Mouse (Mus musculus) heart, embryonic 14.5 days (tissue): Measurements from ENCODE around the gene Ltbp1. TPM values are rescaled to one million over a fixed set of nuclear protein-coding genes. Genes with fewer than 3 reads are reported as not detected.

ENCODE experiments used
- ATAC-seq: fragments of 200-750 bp; cut with Nextera tagmentation; 2 replicates; pipeline ENCODE4 v1.8.0; 2017; ENCODE audit warnings: low read depth, moderate TSS enrichment; ENCODE audit not compliant: insufficient number of reproducible peaks, insufficient read depth, low FRiP score
- H3K27ac ChIP-seq, 2 experiments: fragments of 200-500 bp in 1 of 2; fragments of 300-500 bp in 1 of 2; sonication (generic) in 1 of 2; replicated peaks in 1 of 2; 2 replicates each; pipeline ENCODE4 v1.5.1; 2012 to 2014; ENCODE audit warnings: low read depth in 2 of 2, low read length in 2 of 2, control low read depth in 1 of 2, mild to moderate bottlenecking in 1 of 2, mixed read lengths in 1 of 2; ENCODE audit not compliant: control insufficient read depth in 1 of 2, insufficient read depth in 1 of 2
- H3K27me3 ChIP-seq: fragments of 300-500 bp; sonication (generic); 2 replicates; pipeline ENCODE4 v1.6.1; 2014; ENCODE audit warnings: mild to moderate bottlenecking, low read length, control low read depth; ENCODE audit not compliant: control insufficient read depth, insufficient read depth
- H3K36me3 ChIP-seq: fragments of 300-500 bp; sonication (generic); 2 replicates; pipeline ENCODE4 v1.6.1; 2014; ENCODE audit warnings: mild to moderate bottlenecking, control low read depth, low read length, mixed read lengths; ENCODE audit not compliant: control insufficient read depth, insufficient read depth
- H3K4me1 ChIP-seq, 2 experiments: fragments of 200-500 bp in 1 of 2; fragments of 300-500 bp in 1 of 2; sonication (generic) in 1 of 2; 2 replicates each; pipeline ENCODE4 v1.6.1; 2012 to 2014; ENCODE audit warnings: low read length in 2 of 2, control low read depth in 1 of 2, mixed read lengths in 1 of 2; ENCODE audit not compliant: control insufficient read depth in 2 of 2, insufficient read depth in 2 of 2
- H3K4me2 ChIP-seq: fragments of 300-500 bp; sonication (generic); 2 replicates; pipeline ENCODE4 v1.6.1; 2014; ENCODE audit warnings: mild to moderate bottlenecking, low read length
- H3K4me3 ChIP-seq, 2 experiments: fragments of 200-500 bp in 1 of 2; fragments of 300-500 bp in 1 of 2; sonication (generic) in 1 of 2; 2 replicates each; pipeline ENCODE4 v1.5.1; 2012 to 2014; ENCODE audit warnings: low read length in 2 of 2, mild to moderate bottlenecking in 2 of 2, control low read depth in 1 of 2, low read depth in 1 of 2, moderate library complexity in 1 of 2; ENCODE audit not compliant: control insufficient read depth in 1 of 2, insufficient read depth in 1 of 2
- H3K9ac ChIP-seq: fragments of 300-500 bp; sonication (generic); 2 replicates; pipeline ENCODE4 v1.6.1; 2014; ENCODE audit warnings: mild to moderate bottlenecking, low read length
- H3K9me3 ChIP-seq: fragments of 300-500 bp; sonication (generic); 2 replicates; pipeline ENCODE4 v1.6.1; 2016; ENCODE audit warnings: low read length, control low read depth; ENCODE audit not compliant: control insufficient read depth
- WGBS: fragments of 180-500 bp; shearing (Covaris S2); extraction: QIAGEN DNeasy Blood & Tissue Kit; methylation state at CpG from one replicate; pipeline ENCODE4 v1.1.7; 2014; 5-methylcytosine and 5-hydroxymethylcytosine counted together
- polyA plus RNA-seq: library from polyadenylated mRNA; unstranded; fragments of >200 nt; fragmentation: Nextera tagmentation; extraction: Ambion mirVana; gene quantifications from 2 replicates; pipeline ENCODE4 v1.2.1, GENCODE M21; 2014

The Ltbp1 gene
- polyA plus RNA-seq, 1 experiment from 2014 or later = 38.1 TPM

- H3K9ac ChIP-seq = no peak overlapping the region
- no peak overlapping the region for H3K4me3 ChIP-seq
- 83% methylated on average over 3 of the region's 3 CpGs for WGBS
- no peak for ATAC-seq
- no peak overlapping the region for H3K4me2 ChIP-seq
- no peaks in the 10 kb centered on the region for H3K27me3 ChIP-seq
- H3K36me3 ChIP-seq = peaks cover 16% of the 10 kb centered on the region; the same call in 1 of the 2 replicates
- 0 out of 2 replicates have a peak, but pooled peaks cover 2% of the 10 kb centered on the region for H3K9me3 ChIP-seq
- H3K27ac ChIP-seq = no peak overlapping the region
- no peaks in the 10 kb centered on the region for H3K4me1 ChIP-seq
Observed at GRCm38 (mm10) chr17:75263336-75263990, 258.1 kb downstream of the Ltbp1 start.

GRCm38 (mm10) chr17:75268506-75268905 is 263.1 kb downstream of the Ltbp1 start:
- peaks cover 16% of the 10 kb centered on the region; the same call in 1 of the 2 replicates for H3K36me3 ChIP-seq
- ATAC-seq = no peak
- H3K9me3 ChIP-seq = 0 out of 2 replicates have a peak, but pooled peaks cover 2% of the 10 kb centered on the region
- no peak overlapping the region for H3K4me3 ChIP-seq
- H3K4me2 ChIP-seq = no peak overlapping the region
- no peak overlapping the region for H3K27ac ChIP-seq
- H3K9ac ChIP-seq = no peak overlapping the region
- H3K4me1 ChIP-seq = peaks cover 0 to 8% of the 10 kb centered on the region in 2 experiments; a peak in 1 of 4 replicates
- 73% methylated on average over 4 of the region's 4 CpGs for WGBS
- no peaks in the 10 kb centered on the region for H3K27me3 ChIP-seq

GRCm38 (mm10) chr17:75272446-75272845 is 267.1 kb downstream of the Ltbp1 start:
- 77% methylated on average over 3 of the region's 3 CpGs for WGBS
- no peaks in the 10 kb centered on the region for H3K27me3 ChIP-seq

GRCm38 (mm10) chr17:75273272-75273671 is 267.9 kb downstream of the Ltbp1 start:
- Histone ChIP-seq H3K4me2 (no peak overlapping the region), H3K9ac (no peak overlapping the region), H3K36me3 (peaks cover 21% of the 10 kb centered on the region; the same call in 1 of the 2 replicates), H3K9me3 (no peaks in the 10 kb centered on the region), H3K4me3 (no peak overlapping the region), H3K27ac (no peak overlapping the region), H3K27me3 (no peaks in the 10 kb centered on the region), H3K4me1 (peaks cover 0 to 8% of the 10 kb centered on the region in 2 experiments; a peak in 1 of 4 replicates)
- 77% methylated on average over 1 of the region's 1 CpGs for WGBS
- ATAC-seq = no peak

More at GRCm38 (mm10) chr17:75272446-75272845, 267.1 kb downstream of the Ltbp1 start:
- H3K9ac ChIP-seq = no peak overlapping the region
- no peak for ATAC-seq
- H3K4me3 ChIP-seq = no peak overlapping the region
- no peaks in the 10 kb centered on the region for H3K9me3 ChIP-seq
- H3K27ac ChIP-seq = no peak overlapping the region
- H3K36me3 ChIP-seq = peaks cover 28% of the 10 kb centered on the region; the same call in 1 of the 2 replicates
- H3K4me1 ChIP-seq = peaks cover 0 to 8% of the 10 kb centered on the region in 2 experiments; a peak in 1 of 4 replicates
- no peak overlapping the region for H3K4me2 ChIP-seq

GRCm38 (mm10) chr17:75275302-75275701 is 269.9 kb downstream of the Ltbp1 start:
- H3K9ac ChIP-seq = no peak overlapping the region
- H3K4me1 ChIP-seq = no peaks in the 10 kb centered on the region
- no peak for ATAC-seq
- no peaks in the 10 kb centered on the region for H3K9me3 ChIP-seq
- no peaks in the 10 kb centered on the region for H3K27me3 ChIP-seq
- 86% methylated on average over 6 of the region's 6 CpGs for WGBS
- H3K4me2 ChIP-seq = no peak overlapping the region
- no peak overlapping the region for H3K27ac ChIP-seq
- no peak overlapping the region for H3K4me3 ChIP-seq
- peaks cover 26% of the 10 kb centered on the region for H3K36me3 ChIP-seq

GRCm38 (mm10) chr17:75278106-75278505 is 272.7 kb downstream of the Ltbp1 start:
- no peak overlapping the region for H3K4me2 ChIP-seq
- no peak overlapping the region for H3K27ac ChIP-seq
- H3K36me3 ChIP-seq = peaks cover 29% of the 10 kb centered on the region
- no peaks in the 10 kb centered on the region for H3K9me3 ChIP-seq
- no peak for ATAC-seq
- no peaks in the 10 kb centered on the region for H3K4me1 ChIP-seq
- 86% methylated on average over 1 of the region's 1 CpGs for WGBS
- H3K27me3 ChIP-seq = no peaks in the 10 kb centered on the region
- H3K9ac ChIP-seq = no peak overlapping the region
- no peak overlapping the region for H3K4me3 ChIP-seq

- Histone ChIP-seq H3K9ac (no peak overlapping the region), H3K4me3 (no peak overlapping the region), H3K4me1 (no peaks in the 10 kb centered on the region), H3K27ac (no peak overlapping the region), H3K4me2 (no peak overlapping the region), H3K9me3 (no peaks in the 10 kb centered on the region), H3K27me3 (no peaks in the 10 kb centered on the region), H3K36me3 (peaks cover 31% of the 10 kb centered on the region)
- no peak for ATAC-seq
- 82% methylated on average over 6 of the region's 6 CpGs for WGBS
Observed at GRCm38 (mm10) chr17:75278561-75278960, 273.2 kb downstream of the Ltbp1 start.

GRCm38 (mm10) chr17:75281345-75281744 is 276.0 kb downstream of the Ltbp1 start:
- Histone ChIP-seq H3K36me3 (peaks cover 31% of the 10 kb centered on the region), H3K4me3 (no peak overlapping the region), H3K27me3 (no peaks in the 10 kb centered on the region), H3K4me2 (no peak overlapping the region), H3K9me3 (no peaks in the 10 kb centered on the region), H3K27ac (no peak overlapping the region), H3K9ac (no peak overlapping the region), H3K4me1 (no peaks in the 10 kb centered on the region)
- ATAC-seq = no peak
- WGBS = 58% methylated on average over 5 of the region's 5 CpGs
